15 mouse cellular contexts compared by ENCODE assay signal in the genomic region with DNA sequence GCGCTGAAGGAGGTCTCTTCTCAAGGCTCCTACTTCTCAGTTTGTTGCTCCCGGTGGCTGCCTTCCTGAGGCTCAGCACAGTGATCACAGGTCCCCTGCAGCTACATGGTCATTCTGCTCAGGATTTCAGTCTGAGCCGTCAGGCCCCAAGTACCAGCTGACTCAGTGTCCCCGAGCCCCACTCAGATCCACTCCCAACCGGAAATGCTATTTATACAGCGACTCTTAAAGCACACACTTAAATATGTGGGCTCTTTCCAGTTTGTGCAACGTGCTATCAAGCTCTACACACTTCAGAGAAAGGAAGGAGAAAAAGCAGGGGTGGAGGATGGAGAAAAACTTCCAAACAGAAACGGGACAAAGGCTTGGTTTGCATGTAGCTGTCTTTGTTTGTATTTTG.
"Had no signal": no experiment of that assay in that cellular context is flagged by ENCODE, and none has a peak within 500 bp of the region (broad histone marks: within the 10 kb centered on the region; RNA-seq: fewer than 3 reads in every experiment).

No protein-coding gene starts in this region.

- H3K9ac ChIP-seq: liver, embryonic 13.5 days; liver, embryonic 15.5 days; liver, postnatal 0 days; lung, embryonic 15.5 days; midbrain, embryonic 13.5 days; midbrain, embryonic 15.5 days; neural tube, embryonic 12.5 days; stomach, embryonic 15.5 days had no signal

- H3K4me1 ChIP-seq: liver, embryonic 15.5 days; lung, embryonic 15.5 days; midbrain, embryonic 13.5 days; midbrain, embryonic 15.5 days; stomach, embryonic 15.5 days had no signal

- H3K27me3 ChIP-seq: liver, embryonic 13.5 days; liver, embryonic 15.5 days; lung, embryonic 15.5 days; midbrain, embryonic 13.5 days; midbrain, embryonic 15.5 days; neural tube, embryonic 12.5 days; stomach, embryonic 15.5 days had no signal

- H3K4me2 ChIP-seq: liver, embryonic 13.5 days; liver, embryonic 15.5 days; lung, embryonic 15.5 days; midbrain, embryonic 11.5 days; midbrain, embryonic 13.5 days; midbrain, embryonic 15.5 days; neural tube, embryonic 12.5 days; stomach, embryonic 15.5 days had no signal

- ATAC-seq: liver, postnatal 0 days; midbrain, embryonic 13.5 days; midbrain, embryonic 15.5 days had no signal

- H3K9me3 ChIP-seq: liver, embryonic 13.5 days; liver, embryonic 15.5 days; lung, embryonic 15.5 days; midbrain, embryonic 13.5 days; midbrain, embryonic 15.5 days; neural tube, embryonic 12.5 days; stomach, embryonic 15.5 days had no signal

- H3K27ac ChIP-seq: liver, embryonic 13.5 days; liver, embryonic 15.5 days; lung, embryonic 15.5 days; macrophage; midbrain, embryonic 13.5 days; midbrain, embryonic 15.5 days; neural tube, embryonic 12.5 days; stomach, embryonic 15.5 days; stomach, postnatal 0 days had no signal

- DNase-seq: liver, embryonic 13.5 days; liver, postnatal 0 days; right cerebral cortex, postnatal 14 days; thymus, adult 2 months; thymus, postnatal 25 days; thymus, postnatal 4 days had no signal

- H3K36me3 ChIP-seq: lung, embryonic 15.5 days; midbrain, embryonic 13.5 days; midbrain, embryonic 15.5 days; neural tube, embryonic 12.5 days; stomach, embryonic 15.5 days had no signal

- H3K4me3 ChIP-seq: liver, embryonic 13.5 days; liver, embryonic 15.5 days; lung, embryonic 15.5 days; midbrain, embryonic 13.5 days; midbrain, embryonic 15.5 days; neural tube, embryonic 12.5 days; stomach, embryonic 15.5 days had no signal
